Mouse (Mus musculus) hindbrain, postnatal 0 days (tissue): ENCODE results near the gene Tead1. TPM values are rescaled to one million over a fixed set of nuclear protein-coding genes. Genes with fewer than 3 reads are reported as not detected.

Source experiments
- ATAC-seq: fragments of 200-750 bp; cut with Nextera tagmentation; 2 replicates; pipeline ENCODE4 v1.8.0; 2017; ENCODE audit warnings: mild to moderate bottlenecking, moderate TSS enrichment, moderate library complexity
- DNase-seq: peaks from one replicate; pipeline ENCODE4 v3.0.0-alpha.2; 2015; ENCODE audit warnings: low spot score
- H3K27ac ChIP-seq: fragments of 300-500 bp; sonication (generic); 2 replicates; pipeline ENCODE4 v1.5.1; 2014; ENCODE audit warnings: mild to moderate bottlenecking
- H3K27me3 ChIP-seq: fragments of 300-500 bp; sonication (generic); 2 replicates; pipeline ENCODE4 v1.6.1; 2014; ENCODE audit warnings: low read length, mixed read lengths; ENCODE audit not compliant: insufficient read depth
- H3K36me3 ChIP-seq: fragments of 300-500 bp; sonication (generic); 2 replicates; pipeline ENCODE4 v1.6.1; 2014; ENCODE audit warnings: low read length, mixed read lengths; ENCODE audit not compliant: insufficient read depth
- H3K4me1 ChIP-seq: fragments of 300-500 bp; sonication (generic); 2 replicates; pipeline ENCODE4 v1.6.1; 2014; ENCODE audit warnings: antibody characterized with exemption, low read length, mixed read lengths; ENCODE audit not compliant: insufficient read depth
- H3K4me2 ChIP-seq: fragments of 300-500 bp; sonication (generic); 2 replicates; pipeline ENCODE4 v1.6.1; 2014; ENCODE audit warnings: low read depth, mild to moderate bottlenecking, low read length, moderate library complexity, mixed read lengths
- H3K4me3 ChIP-seq: fragments of 300-500 bp; sonication (generic); 2 replicates; pipeline ENCODE4 v1.5.1; 2014; ENCODE audit warnings: low read length
- H3K9ac ChIP-seq: fragments of 300-500 bp; sonication (generic); replicated peaks from 2 replicates; pipeline ENCODE4 v1.6.1; 2014; ENCODE audit warnings: mild to moderate bottlenecking, low read length, moderate library complexity, mixed read lengths
- H3K9me3 ChIP-seq: fragments of 300-500 bp; sonication (generic); 2 replicates; pipeline ENCODE4 v1.6.1; 2016; ENCODE audit warnings: low read length, mixed read lengths
- CTCF ChIP-seq: IDR thresholded peaks from 2 replicates; pipeline ENCODE4 v1.5.1; 2016; ENCODE audit warnings: antibody characterized with exemption, control low read depth, low read depth
- WGBS: fragments of 180-500 bp; shearing (Covaris S2); extraction: QIAGEN DNeasy Blood & Tissue Kit; methylation state at CpG from one replicate; pipeline ENCODE4 v1.1.7; 2014; 5-methylcytosine and 5-hydroxymethylcytosine counted together
- polyA plus RNA-seq: library from polyadenylated mRNA; unstranded; fragments of >200 nt; fragmentation: Nextera tagmentation; extraction: Ambion mirVana; gene quantifications from 2 replicates; pipeline ENCODE4 v1.2.1, GENCODE M21; 2015
- total RNA-seq: library from RNA; depleted of rRNA; stranded (reverse); fragments of >200 nt; gene quantifications from 2 replicates; pipeline ENCODE4 v1.2.3, GENCODE M21; 2014

Tead1 gene
- total and polyA plus RNA-seq, 2 experiments from 2014 or later: 10.2 to 32.4 TPM

DNA sequence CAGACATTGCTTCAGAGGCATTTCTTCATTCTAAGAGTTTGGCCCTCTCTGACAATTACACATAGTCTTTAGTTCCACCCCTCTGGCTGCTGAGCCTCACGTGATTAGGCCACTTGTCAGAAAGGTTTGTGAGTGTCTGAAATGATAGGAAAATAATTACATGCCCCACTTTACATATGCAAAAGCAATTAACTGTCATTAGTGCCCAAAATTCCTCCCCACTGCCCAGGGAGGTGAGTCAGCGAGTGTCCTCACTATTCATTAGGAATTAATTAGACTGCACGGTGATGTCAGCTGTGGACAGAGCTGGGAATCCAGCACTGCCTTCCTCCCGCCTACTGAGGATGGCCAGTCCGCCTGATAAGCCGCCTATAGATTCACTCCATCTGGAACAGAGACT is 74.2 kb downstream of the Tead1 start:
- Histone ChIP-seq H3K4me3 (no peak overlapping the region), H3K4me1 (no peaks in the 10 kb centered on the region), H3K9ac (no peak overlapping the region), H3K27me3 (no peaks in the 10 kb centered on the region), H3K4me2 (no peak overlapping the region), H3K36me3 (no peaks in the 10 kb centered on the region), H3K9me3 (no peaks in the 10 kb centered on the region), H3K27ac (no peak overlapping the region)
- no peak for DNase-seq
- 55% methylated on average over 6 of the region's 6 CpGs for WGBS
- ATAC-seq: peak; percentile 68
- no peak for TF ChIP-seq CTCF

DNA sequence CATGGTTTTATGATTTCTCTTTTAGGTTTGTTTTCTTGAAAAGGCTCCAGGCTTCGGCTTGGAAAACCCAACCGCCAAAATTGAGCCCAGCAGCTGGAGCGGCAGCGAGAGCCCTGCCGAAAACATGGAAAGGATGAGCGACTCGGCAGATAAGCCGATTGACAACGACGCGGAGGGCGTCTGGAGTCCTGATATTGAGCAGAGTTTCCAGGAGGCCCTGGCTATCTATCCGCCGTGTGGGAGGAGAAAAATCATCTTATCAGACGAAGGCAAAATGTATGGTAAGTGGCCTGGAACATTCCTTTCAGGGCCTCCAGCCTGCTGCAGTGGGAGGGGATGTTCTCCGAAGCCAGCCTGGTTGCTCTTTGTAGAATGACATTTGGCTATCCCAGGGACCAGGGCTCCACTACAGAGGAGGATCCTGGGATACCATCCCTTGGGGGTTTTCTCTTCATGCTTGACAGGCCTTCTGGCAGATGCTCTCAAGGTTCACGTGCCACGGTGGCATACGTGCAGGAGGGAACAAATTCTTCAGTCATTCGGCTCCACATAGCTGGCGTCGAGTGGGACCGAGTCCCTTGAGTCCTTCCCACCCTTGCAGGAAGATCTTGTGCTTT is 80.3 kb downstream of the Tead1 start:
- H3K36me3 ChIP-seq: no peaks in the 10 kb centered on the region
- DNase-seq: peak; percentile 72
- peaks cover 32% of the 10 kb centered on the region for H3K4me1 ChIP-seq
- H3K27ac ChIP-seq: 0 out of 2 replicates have a peak overlapping the region, but pooled peaks have one; percentile 13
- WGBS: 63% methylated on average over 23 of the region's 23 CpGs
- no peaks in the 10 kb centered on the region for H3K27me3 ChIP-seq
- H3K4me2 ChIP-seq: no peak overlapping the region
- peak; percentile 25; the same call in 1 of the 2 replicates for ATAC-seq
- H3K9me3 ChIP-seq: no peaks in the 10 kb centered on the region
- H3K9ac ChIP-seq: no peak overlapping the region
- H3K4me3 ChIP-seq: no peak overlapping the region
- no peak for TF ChIP-seq CTCF

- no peaks in the 10 kb centered on the region for H3K27me3 ChIP-seq
- H3K4me2 ChIP-seq: no peak overlapping the region
- DNase-seq (no peak), ATAC-seq (peak; percentile 3; the same call in 1 of the 2 replicates)
- no peak overlapping the region for H3K9ac ChIP-seq
- H3K4me1 ChIP-seq: peaks cover 32% of the 10 kb centered on the region
- TF ChIP-seq CTCF: no peak
- H3K4me3 ChIP-seq: no peak overlapping the region
- H3K27ac ChIP-seq: peak overlapping the region; percentile 3; the same call in 1 of the 2 replicates
- H3K9me3 ChIP-seq: no peaks in the 10 kb centered on the region
- 58% methylated on average over 3 of the region's 3 CpGs for WGBS
- H3K36me3 ChIP-seq: no peaks in the 10 kb centered on the region
Observed at GRCm38 (mm10) chr7:112760293-112760692, 81.2 kb downstream of the Tead1 start.

- Histone ChIP-seq H3K4me2 (peak overlapping the region; percentile 17; the same call in 1 of the 2 replicates), H3K4me3 (no peak overlapping the region)
Observed at GRCm38 (mm10) chr7:112760782-112761181, 81.7 kb downstream of the Tead1 start.

DNA sequence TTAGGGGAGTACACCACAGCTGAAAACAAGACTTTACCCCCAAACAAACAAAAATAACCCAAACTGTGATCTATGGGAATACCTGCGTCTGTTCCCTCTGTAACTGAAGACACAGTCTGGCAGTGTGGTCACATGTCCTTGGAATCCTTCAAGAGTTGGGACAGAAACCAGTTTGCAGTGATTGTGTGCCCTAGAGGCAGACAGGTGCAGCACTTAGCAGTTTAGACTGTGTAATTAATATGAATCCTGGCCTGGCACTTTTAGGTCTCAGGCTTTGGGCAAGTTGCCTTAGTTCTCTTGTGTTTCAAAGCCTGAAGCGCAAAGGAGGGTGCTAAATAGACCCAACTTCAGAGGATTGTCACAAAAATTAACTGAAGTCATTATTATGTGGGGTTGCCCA is 83.8 kb downstream of the Tead1 start:
- H3K4me2 ChIP-seq: no peak overlapping the region
- 51% methylated on average over 2 of the region's 2 CpGs for WGBS
- H3K36me3 ChIP-seq: no peaks in the 10 kb centered on the region
- H3K27ac ChIP-seq: no peak overlapping the region
- no peak for TF ChIP-seq CTCF
- DNase-seq (peak; percentile 56), ATAC-seq (no peak)
- no peaks in the 10 kb centered on the region for H3K9me3 ChIP-seq
- H3K27me3 ChIP-seq: no peaks in the 10 kb centered on the region
- H3K9ac ChIP-seq: no peak overlapping the region
- H3K4me1 ChIP-seq: peaks cover 32% of the 10 kb centered on the region
- no peak overlapping the region for H3K4me3 ChIP-seq

More at GRCm38 (mm10) chr7:112760782-112761181, 81.7 kb downstream of the Tead1 start:
- no peaks in the 10 kb centered on the region for H3K36me3 ChIP-seq
- H3K27me3 ChIP-seq: no peaks in the 10 kb centered on the region
- WGBS: 14% methylated on average over 8 of the region's 8 CpGs
- peak; percentile 79 for DNase-seq
- peak overlapping the region; percentile 64 for H3K27ac ChIP-seq
- ATAC-seq: peak; percentile 86
- H3K9me3 ChIP-seq: no peaks in the 10 kb centered on the region
- H3K9ac ChIP-seq: 0 out of 2 replicates have a peak overlapping the region, but pooled peaks have one; percentile 6
- H3K4me1 ChIP-seq: peaks cover 32% of the 10 kb centered on the region
- no peak for TF ChIP-seq CTCF

DNA sequence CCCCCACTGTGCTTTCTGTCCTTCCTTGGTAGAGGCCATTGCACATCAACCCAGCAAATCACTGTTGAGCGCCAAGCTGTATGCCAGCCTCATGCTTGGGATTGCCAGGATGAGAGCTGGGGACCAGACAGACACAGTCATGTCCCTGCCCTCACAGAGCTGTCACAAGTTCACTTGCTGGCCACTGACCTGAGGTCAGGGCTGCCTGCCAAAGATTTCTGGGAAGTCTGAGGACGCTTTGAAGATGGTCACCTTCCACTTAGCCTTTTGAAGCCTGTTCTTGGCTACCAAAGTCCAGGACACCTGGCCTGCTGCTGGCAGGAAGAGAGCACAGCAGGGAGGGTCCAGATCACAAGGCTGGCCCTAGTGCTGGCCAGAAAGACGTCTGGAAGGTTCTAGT is 84.4 kb downstream of the Tead1 start:
- Histone ChIP-seq H3K4me3 (no peak overlapping the region), H3K4me2 (no peak overlapping the region), H3K27me3 (no peaks in the 10 kb centered on the region), H3K4me1 (peaks cover 32% of the 10 kb centered on the region), H3K9me3 (no peaks in the 10 kb centered on the region), H3K27ac (peak overlapping the region; percentile 26; the same call in 1 of the 2 replicates), H3K9ac (no peak overlapping the region), H3K36me3 (no peaks in the 10 kb centered on the region)
- 39% methylated on average over 3 of the region's 3 CpGs for WGBS
- no peak for TF ChIP-seq CTCF
- DNase-seq: no peak
- ATAC-seq: no peak; the same call in 1 of the 2 replicates

DNA sequence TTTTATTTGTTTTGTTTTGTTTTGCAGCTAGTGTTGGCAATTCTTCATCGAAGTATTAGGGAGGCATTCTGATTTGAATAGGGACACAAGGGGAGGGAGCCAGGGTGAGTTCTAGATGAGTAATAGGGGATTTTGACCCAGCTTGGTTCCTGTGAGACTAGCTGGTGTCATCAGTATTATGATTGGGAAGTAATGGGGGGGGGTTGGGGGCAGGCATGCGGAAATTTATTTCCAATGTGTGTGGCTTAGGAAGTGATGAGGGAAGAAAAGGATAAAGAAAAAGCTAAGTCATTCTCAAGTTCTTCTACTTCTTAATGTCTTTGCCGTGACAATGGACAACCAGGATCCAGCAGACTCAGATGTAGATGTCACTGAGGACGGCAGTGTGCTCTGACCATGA is 85.8 kb downstream of the Tead1 start:
- no peak overlapping the region for H3K4me2 ChIP-seq
- WGBS: 81% methylated on average over 4 of the region's 4 CpGs
- no peak overlapping the region for H3K4me3 ChIP-seq

More for the DNA sequence above, 85.8 kb downstream of the Tead1 start:
- Histone ChIP-seq H3K4me1 (peaks cover 28% of the 10 kb centered on the region), H3K36me3 (no peaks in the 10 kb centered on the region), H3K9ac (no peak overlapping the region), H3K9me3 (no peaks in the 10 kb centered on the region), H3K27ac (no peak overlapping the region), H3K27me3 (no peaks in the 10 kb centered on the region)
- ATAC-seq (no peak), DNase-seq (no peak)
- no peak for TF ChIP-seq CTCF
